Mouse (Mus musculus) brain, embryonic 14.5 days (tissue): ENCODE data around the gene Trim14.

ENCODE experiments used
- CTCF ChIP-seq: fragments of 200-500 bp; IDR thresholded peaks from 2 replicates; pipeline ENCODE4 v1.5.1; 2012; ENCODE audit warnings: inconsistent platforms, mild to moderate bottlenecking, moderate library complexity, borderline replicate concordance; ENCODE audit not compliant: insufficient read depth, insufficient read length; ENCODE audit errors: extremely low read depth
- POLR2A ChIP-seq: fragments of 200-500 bp; IDR thresholded peaks from 2 replicates; pipeline ENCODE4 v1.6.1; 2012; ENCODE audit warnings: mild to moderate bottlenecking, inconsistent platforms, borderline replicate concordance; ENCODE audit not compliant: poor library complexity, insufficient read depth, insufficient read length, severe bottlenecking; ENCODE audit errors: extremely low read depth

DNA sequence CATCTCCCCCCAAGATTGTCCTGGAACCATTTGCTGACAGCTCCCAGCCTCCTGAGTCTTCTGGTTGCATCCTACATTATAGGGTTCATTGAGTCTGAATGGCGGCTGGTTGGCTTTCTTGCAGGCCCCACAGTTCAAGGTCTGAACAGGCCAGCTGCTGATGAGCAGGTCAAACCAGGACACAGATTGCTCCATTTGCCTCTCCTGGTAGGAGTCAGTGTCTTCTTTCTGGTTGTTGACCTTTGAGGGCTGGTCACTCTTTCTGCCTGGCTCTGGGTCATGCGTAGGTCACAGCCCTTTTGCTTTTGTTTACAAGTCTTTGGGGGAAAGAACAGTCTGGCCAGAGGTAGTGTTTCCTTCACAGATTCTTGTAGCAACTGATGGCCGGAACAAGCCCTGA lies 37.4 kb downstream of the Trim14 start:
- TF ChIP-seq POLR2A = no peak
- no peak for TF ChIP-seq CTCF
